In the genomic region with DNA sequence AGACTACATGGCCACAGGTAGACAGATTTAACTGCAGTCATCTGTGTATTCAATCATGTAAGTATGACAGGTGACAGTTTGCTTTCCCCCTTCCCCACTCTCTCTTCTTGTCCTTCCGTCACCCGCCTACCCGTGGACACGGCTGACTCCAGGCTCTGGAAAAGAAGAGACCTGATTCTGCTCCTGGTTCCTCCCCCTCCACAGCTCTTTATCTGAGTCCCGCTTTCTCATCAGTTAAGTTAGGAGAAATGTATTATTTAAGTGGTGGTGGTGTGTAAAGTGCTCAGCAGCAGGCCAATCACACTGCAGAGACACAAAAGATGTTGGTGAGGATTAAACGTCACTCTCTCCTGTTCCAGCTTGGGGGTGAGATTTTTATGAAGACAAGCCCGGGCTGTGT, we compare ENCODE assay signal across 19 mouse cellular contexts.
"Had no signal": no experiment of that assay in that cellular context is flagged by ENCODE, and none has a peak within 500 bp of the region (broad histone marks: within the 10 kb centered on the region; RNA-seq: fewer than 3 reads in every experiment).

No protein-coding gene starts in this region.

- H3K9me3 ChIP-seq: intestine, embryonic 15.5 days; liver, embryonic 15.5 days; lung, embryonic 15.5 days; megakaryocyte, embryonic 14.5 days; midbrain, embryonic 10.5 days; midbrain, embryonic 15.5 days; neural tube, embryonic 13.5 days; stomach, embryonic 15.5 days had no signal

- H3K4me1 ChIP-seq: intestine, embryonic 15.5 days; liver, embryonic 15.5 days; lung, embryonic 15.5 days; megakaryocyte, embryonic 14.5 days; midbrain, embryonic 10.5 days; midbrain, embryonic 15.5 days; neural tube, embryonic 13.5 days; stomach, embryonic 15.5 days had no signal

- DNase-seq: kidney, adult 11 months; kidney, adult 9 months; kidney, postnatal 14 days; kidney, postnatal 4 days; lung, adult 18-20 months; lung, postnatal 10 days; lung, postnatal 36 days; right cerebral cortex, postnatal 14 days; spleen, adult 18-20 months; thymus, adult 18-20 months; thymus, postnatal 36 days had no signal

- H3K36me3 ChIP-seq: intestine, embryonic 15.5 days; liver, embryonic 15.5 days; lung, embryonic 15.5 days; midbrain, embryonic 10.5 days; midbrain, embryonic 15.5 days; neural tube, embryonic 13.5 days; stomach, embryonic 15.5 days had no signal

- H3K9ac ChIP-seq: intestine, embryonic 15.5 days; liver, embryonic 15.5 days; lung, embryonic 15.5 days; midbrain, embryonic 15.5 days; neural tube, embryonic 13.5 days; stomach, embryonic 15.5 days had no signal

- ATAC-seq: intestine, embryonic 15.5 days; midbrain, embryonic 15.5 days had no signal

- H3K4me2 ChIP-seq: intestine, embryonic 15.5 days; liver, embryonic 15.5 days; lung, embryonic 15.5 days; midbrain, embryonic 15.5 days; neural tube, embryonic 13.5 days; stomach, embryonic 15.5 days had no signal

- H3K4me3 ChIP-seq: intestine, embryonic 15.5 days; liver, embryonic 15.5 days; lung, embryonic 15.5 days; megakaryocyte, embryonic 14.5 days; midbrain, embryonic 10.5 days; midbrain, embryonic 15.5 days; neural tube, embryonic 13.5 days; stomach, embryonic 15.5 days had no signal

- H3K27me3 ChIP-seq: intestine, embryonic 15.5 days; liver, embryonic 15.5 days; lung, embryonic 15.5 days; midbrain, embryonic 15.5 days; neural tube, embryonic 13.5 days; stomach, embryonic 15.5 days had no signal

- H3K27ac ChIP-seq: intestine, embryonic 15.5 days; liver, embryonic 15.5 days; lung, embryonic 15.5 days; midbrain, embryonic 10.5 days; midbrain, embryonic 15.5 days; neural tube, embryonic 13.5 days; stomach, embryonic 15.5 days had no signal
